Mouse (Mus musculus): ENCODE data around the gene Olfr836. TPM values are rescaled to one million over a fixed set of nuclear protein-coding genes. Genes with fewer than 3 reads are reported as not detected.

Olfr836 gene
- not detected in 2 replicates for polyA plus RNA-seq (2012; rRNA removed)

GRCm38 (mm10) chr9:19120082-19120481 lies at the start of gene Olfr836:
TSS of gene Olfr836 (plus strand) at chr9:19120382.

GRCm38 (mm10) chr9:19136017-19136416 lies 15.8 kb downstream of the Olfr836 start, which contains the start of gene Olfr837:
TSS of gene Olfr837 (plus strand) at chr9:19136317.

Other genes with a start within 250 kb of the Olfr836 start
- gene Olfr830, start 245.7 kb upstream of the Olfr836 start, polyA plus RNA-seq (2012; rRNA removed) = not detected in 2 replicates
- not detected in 2 replicates for gene Olfr832, start 183.3 kb upstream of the Olfr836 start, polyA plus RNA-seq (2012; rRNA removed)
- not detected in 2 replicates for gene Olfr834, start 132.4 kb upstream of the Olfr836 start, polyA plus RNA-seq (2012; rRNA removed)
- not detected in 2 replicates for gene Olfr835, start 87.6 kb upstream of the Olfr836 start, polyA plus RNA-seq (2012; rRNA removed)
- not detected in 2 replicates for gene Olfr837, start 15.9 kb downstream of the Olfr836 start, polyA plus RNA-seq (2012; rRNA removed)
- gene Olfr839-ps1, start 56.9 kb downstream of the Olfr836 start, polyA plus RNA-seq (2012; rRNA removed) = not detected in 2 replicates
- not detected in 2 replicates for gene Olfr843, start 131.6 kb downstream of the Olfr836 start, polyA plus RNA-seq (2012; rRNA removed)
- gene Olfr844, start 196.0 kb downstream of the Olfr836 start, polyA plus RNA-seq (2012; rRNA removed) = not detected in 2 replicates
- gene Olfr845, start 216.1 kb downstream of the Olfr836 start, polyA plus RNA-seq (2012; rRNA removed) = not detected in 2 replicates
- gene Olfr846, start 243.6 kb downstream of the Olfr836 start, polyA plus RNA-seq (2012; rRNA removed) = not detected in 2 replicates